ENCODE assay signal across 3 mouse cellular contexts in genomic region chr14:115066164-115066563, GRCm38 (mm10). TPM values are rescaled to one million over a fixed set of nuclear protein-coding genes. Genes with fewer than 3 reads are reported as not detected.
"Had no signal": no experiment of that assay in that cellular context is flagged by ENCODE, and none has a peak within 500 bp of the region (broad histone marks: within the 10 kb centered on the region; RNA-seq: fewer than 3 reads in every experiment).

No protein-coding gene starts in this region.

RNA-seq across cellular contexts. Expression of gene Gpc5, which starts 25.9 kb away (rescaled TPM):
- polyA plus RNA-seq: heart, postnatal 0 days; inflammation-experienced regulatory T-cells, adult 6 months; large intestine, adult 2 months had no signal
